Mouse (Mus musculus): ENCODE results near the gene Chid1. TPM values are rescaled to one million over a fixed set of nuclear protein-coding genes. Genes with fewer than 3 reads are reported as not detected.

Chid1 gene
- total RNA-seq, 2 experiments from 2014 or later, result 7.5 TPM

GRCm38 (mm10) chr7:141467230-141468030 lies 72.2 kb downstream of the Chid1 start, which contains the start of gene Cd151:
Cd151 (plus strand) TSS chr7:141467392.
- peak; percentile 71 for ATAC-seq (replicated peaks; ENCODE audit: low FRiP score, poor library complexity, severe bottlenecking)

GRCm38 (mm10) chr7:141466607-141467148 lies 73.0 kb downstream of the Chid1 start:
- peak; percentile 7 for ATAC-seq (replicated peaks; ENCODE audit: low FRiP score, poor library complexity, severe bottlenecking)

- no peak for ATAC-seq (replicated peaks; ENCODE audit: low FRiP score, poor library complexity, severe bottlenecking)
Observed at GRCm38 (mm10) chr7:141466045-141466394, 73.6 kb downstream of the Chid1 start.

- no peak for ATAC-seq (replicated peaks; ENCODE audit: low FRiP score, poor library complexity, severe bottlenecking)
Observed at GRCm38 (mm10) chr7:141465388-141466044, 74.1 kb downstream of the Chid1 start.

GRCm38 (mm10) chr7:141464603-141465201 lies 75.0 kb downstream of the Chid1 start:
- ATAC-seq (replicated peaks; ENCODE audit: low FRiP score, poor library complexity, severe bottlenecking), result no peak

- ATAC-seq (replicated peaks; ENCODE audit: low FRiP score, poor library complexity, severe bottlenecking), result no peak
Observed at GRCm38 (mm10) chr7:141463824-141464602, 75.6 kb downstream of the Chid1 start.

- ATAC-seq (replicated peaks; ENCODE audit: low FRiP score, poor library complexity, severe bottlenecking), result no peak
Observed at GRCm38 (mm10) chr7:141462333-141462821, 77.3 kb downstream of the Chid1 start.

- ATAC-seq (replicated peaks; ENCODE audit: low FRiP score, poor library complexity, severe bottlenecking), result no peak
Observed at GRCm38 (mm10) chr7:141461521-141462332, 77.9 kb downstream of the Chid1 start.

- no peak for ATAC-seq (replicated peaks; ENCODE audit: low FRiP score, poor library complexity, severe bottlenecking)
Observed at GRCm38 (mm10) chr7:141460391-141461113, 79.1 kb downstream of the Chid1 start, which contains the start of gene Cracr2b. Cracr2b (plus strand) TSS chr7:141461094.

- no peak for ATAC-seq (replicated peaks; ENCODE audit: low FRiP score, poor library complexity, severe bottlenecking)
Observed at GRCm38 (mm10) chr7:141460001-141460390, 79.7 kb downstream of the Chid1 start.

- no peak for ATAC-seq (replicated peaks; ENCODE audit: low FRiP score, poor library complexity, severe bottlenecking)
Observed at GRCm38 (mm10) chr7:141459301-141459711, 80.4 kb downstream of the Chid1 start.

- no peak for ATAC-seq (replicated peaks; ENCODE audit: low FRiP score, poor library complexity, severe bottlenecking)
Observed at GRCm38 (mm10) chr7:141458661-141459060, 81.0 kb downstream of the Chid1 start.

- no peak for ATAC-seq (replicated peaks; ENCODE audit: low FRiP score, poor library complexity, severe bottlenecking)
Observed at GRCm38 (mm10) chr7:141457986-141458660, 81.5 kb downstream of the Chid1 start.

GRCm38 (mm10) chr7:141457236-141457635 lies 82.4 kb downstream of the Chid1 start:
- no peak for ATAC-seq (replicated peaks; ENCODE audit: low FRiP score, poor library complexity, severe bottlenecking)

GRCm38 (mm10) chr7:141456739-141457138 lies 82.9 kb downstream of the Chid1 start:
- no peak for ATAC-seq (replicated peaks; ENCODE audit: low FRiP score, poor library complexity, severe bottlenecking)

GRCm38 (mm10) chr7:141455610-141456314 lies 83.9 kb downstream of the Chid1 start:
- peak; percentile 70 for ATAC-seq (replicated peaks; ENCODE audit: low FRiP score, poor library complexity, severe bottlenecking)

- ATAC-seq (replicated peaks; ENCODE audit: low FRiP score, poor library complexity, severe bottlenecking), result peak; percentile 83
Observed at GRCm38 (mm10) chr7:141454967-141455551, 84.6 kb downstream of the Chid1 start, which contains the start of gene Pnpla2. Pnpla2 (plus strand) TSS chr7:141455198.

Data from erythroblast, adult 5-6 weeks (primary cell).